Mouse (Mus musculus): ENCODE data around the gene Yipf3. TPM values are rescaled to one million over a fixed set of nuclear protein-coding genes. Genes with fewer than 3 reads are reported as not detected.

The Yipf3 gene
- polyA plus RNA-seq, 1 experiment: not detected

DNA sequence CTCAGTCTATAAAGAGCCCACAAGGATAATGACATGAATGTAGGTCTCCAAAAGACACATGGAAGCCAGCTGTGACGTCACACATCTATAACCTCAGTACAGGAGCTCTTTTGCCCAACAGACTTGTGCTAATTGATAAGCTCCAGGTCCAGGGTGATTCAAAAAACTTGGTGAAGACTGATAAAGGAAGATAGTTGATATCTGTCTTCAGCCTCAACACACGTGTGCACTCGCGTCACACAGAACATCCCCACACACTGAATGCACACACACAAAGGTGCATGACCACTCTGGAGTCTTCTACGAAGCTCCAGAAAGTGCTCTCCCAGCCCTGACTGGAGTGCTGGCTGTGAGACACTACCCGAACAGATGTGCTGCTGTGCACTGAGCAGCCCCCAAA lies 10.8 kb upstream of the Yipf3 start:
- WGBS: 89% methylated on average over 6 of the region's 6 CpGs
- TF ChIP-seq CTCF (IDR thresholded peaks at IDR 0.05; ENCODE audit: insufficient read depth, low read depth, low read length) (no peak), POLR2A (IDR thresholded peaks at IDR 0.05; ENCODE audit: insufficient read depth, low read depth, low read length) (no peak)
- no peak overlapping the region for H3K27ac ChIP-seq (ENCODE audit: insufficient read depth, low read depth, low read length)
- no peaks in the 10 kb centered on the region for H3K4me1 ChIP-seq (ENCODE audit: control insufficient read depth, insufficient read depth, low read length)
- no peak overlapping the region for H3K4me3 ChIP-seq (ENCODE audit: insufficient read depth, low read depth, low read length)

DNA sequence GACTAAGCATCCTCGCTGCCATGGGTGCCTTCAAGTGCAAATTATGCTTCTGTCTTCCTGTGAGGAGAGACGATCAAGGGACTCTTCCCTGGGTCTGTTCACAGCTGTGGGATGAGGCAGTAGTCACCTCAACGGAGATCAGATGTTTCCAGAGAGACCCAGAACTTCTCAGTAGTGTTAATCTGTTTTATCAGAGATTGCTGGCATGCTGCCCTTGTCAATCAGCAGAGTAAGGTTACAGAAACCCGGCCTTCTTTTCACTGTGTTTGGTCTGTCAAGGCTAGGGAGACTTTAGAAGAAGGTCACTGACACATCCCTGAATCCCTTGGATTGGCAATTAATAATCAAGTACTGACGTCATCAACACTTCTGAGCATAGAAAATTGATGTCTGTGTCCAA lies 10.4 kb upstream of the Yipf3 start:
- H3K27ac ChIP-seq (ENCODE audit: insufficient read depth, low read depth, low read length): no peak overlapping the region
- WGBS: 63% methylated on average over 5 of the region's 5 CpGs
- H3K4me3 ChIP-seq (ENCODE audit: insufficient read depth, low read depth, low read length): no peak overlapping the region
- no peak for TF ChIP-seq POLR2A (IDR thresholded peaks at IDR 0.05; ENCODE audit: insufficient read depth, low read depth, low read length)
- TF ChIP-seq CTCF (IDR thresholded peaks at IDR 0.05; ENCODE audit: insufficient read depth, low read depth, low read length): no peak
- H3K4me1 ChIP-seq (ENCODE audit: control insufficient read depth, insufficient read depth, low read length): no peaks in the 10 kb centered on the region

- no peak overlapping the region for H3K27ac ChIP-seq (ENCODE audit: insufficient read depth, low read depth, low read length)
- 90% methylated on average over 15 of the region's 15 CpGs for WGBS
- TF ChIP-seq POLR2A (IDR thresholded peaks at IDR 0.05; ENCODE audit: insufficient read depth, low read depth, low read length): no peak
- TF ChIP-seq CTCF (IDR thresholded peaks at IDR 0.05; ENCODE audit: insufficient read depth, low read depth, low read length): no peak
- H3K4me3 ChIP-seq (ENCODE audit: insufficient read depth, low read depth, low read length): no peak overlapping the region
- no peaks in the 10 kb centered on the region for H3K4me1 ChIP-seq (ENCODE audit: control insufficient read depth, insufficient read depth, low read length)
Measured at GRCm38 (mm10) chr17:46239516-46240114, 8.3 kb upstream of the Yipf3 start.

DNA sequence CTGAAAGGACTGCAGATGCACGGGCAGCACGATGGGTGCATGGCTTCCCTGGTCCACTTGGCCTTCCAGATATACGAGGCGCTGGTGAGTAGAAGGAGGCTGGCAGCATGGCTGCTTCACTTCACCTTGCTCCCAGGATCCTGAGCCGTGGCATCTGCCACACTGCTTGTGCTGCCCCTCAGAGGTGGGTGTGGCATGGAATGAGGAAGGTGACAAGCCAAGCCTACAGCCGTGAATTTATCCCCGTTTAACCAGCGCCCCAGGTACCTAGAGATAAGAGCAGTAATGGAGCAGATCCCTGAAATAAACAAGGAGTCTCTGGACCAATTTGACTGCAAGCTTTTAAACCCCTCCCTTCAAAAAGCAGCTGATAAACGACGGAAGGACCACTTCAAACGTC lies 6.4 kb upstream of the Yipf3 start:
- Histone ChIP-seq H3K4me3 (ENCODE audit: insufficient read depth, low read depth, low read length) (no peak overlapping the region), H3K4me1 (ENCODE audit: control insufficient read depth, insufficient read depth, low read length) (no peaks in the 10 kb centered on the region), H3K27ac (ENCODE audit: insufficient read depth, low read depth, low read length) (no peak overlapping the region)
- TF ChIP-seq CTCF (IDR thresholded peaks at IDR 0.05; ENCODE audit: insufficient read depth, low read depth, low read length): no peak
- no peak for TF ChIP-seq POLR2A (IDR thresholded peaks at IDR 0.05; ENCODE audit: insufficient read depth, low read depth, low read length)
- WGBS: 78% methylated on average over 11 of the region's 11 CpGs

DNA sequence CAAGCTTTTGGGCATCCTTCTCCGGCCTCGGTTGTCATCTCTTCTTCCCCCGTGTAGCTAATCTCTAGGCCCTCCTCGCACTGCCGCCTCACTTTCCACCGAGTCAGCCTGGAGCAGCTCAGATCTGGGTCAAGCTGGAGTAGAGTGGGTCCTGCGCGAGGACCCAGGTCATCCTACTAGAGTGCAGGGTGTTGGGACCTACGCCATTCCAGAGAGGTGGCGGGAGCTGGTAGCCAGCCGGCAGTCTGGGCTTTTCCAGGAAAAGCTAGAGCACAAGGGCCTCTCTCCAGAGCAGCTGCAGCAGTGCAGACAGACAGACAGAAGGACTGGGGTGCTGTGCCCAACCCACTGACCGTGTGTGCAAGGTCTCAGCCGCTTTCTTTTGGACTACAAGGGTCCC lies 5.6 kb upstream of the Yipf3 start:
- no peak overlapping the region for H3K27ac ChIP-seq (ENCODE audit: insufficient read depth, low read depth, low read length)
- H3K4me1 ChIP-seq (ENCODE audit: control insufficient read depth, insufficient read depth, low read length): peaks cover 3% of the 10 kb centered on the region
- TF ChIP-seq CTCF (IDR thresholded peaks at IDR 0.05; ENCODE audit: insufficient read depth, low read depth, low read length) (no peak), POLR2A (IDR thresholded peaks at IDR 0.05; ENCODE audit: insufficient read depth, low read depth, low read length) (no peak)
- H3K4me3 ChIP-seq (ENCODE audit: insufficient read depth, low read depth, low read length): no peak overlapping the region
- 83% methylated on average over 13 of the region's 13 CpGs for WGBS

DNA sequence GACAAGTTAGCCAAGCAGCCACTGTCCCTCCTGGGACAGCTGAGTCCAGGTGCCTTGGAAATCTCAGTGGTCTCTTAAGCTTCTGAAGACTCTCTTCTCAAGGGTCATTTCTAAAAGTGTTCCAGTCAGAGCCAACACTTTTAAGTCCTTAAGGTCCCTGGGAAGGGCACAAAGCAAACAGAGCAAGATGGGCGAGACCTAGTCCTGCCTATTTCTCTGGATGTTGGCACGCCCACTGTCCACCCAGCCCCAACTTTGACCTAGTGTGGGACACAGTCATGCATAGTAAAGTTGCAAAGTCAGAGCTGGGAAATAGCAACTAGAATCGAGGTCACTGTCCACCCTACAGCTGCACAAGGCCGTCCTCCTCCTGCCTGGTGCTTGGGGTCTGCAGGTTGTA lies 4.9 kb upstream of the Yipf3 start:
- Histone ChIP-seq H3K4me3 (ENCODE audit: insufficient read depth, low read depth, low read length) (no peak overlapping the region), H3K27ac (ENCODE audit: insufficient read depth, low read depth, low read length) (no peak overlapping the region), H3K4me1 (ENCODE audit: control insufficient read depth, insufficient read depth, low read length) (peaks cover 3% of the 10 kb centered on the region)
- 84% methylated on average over 4 of the region's 4 CpGs for WGBS
- TF ChIP-seq CTCF (IDR thresholded peaks at IDR 0.05; ENCODE audit: insufficient read depth, low read depth, low read length): no peak
- TF ChIP-seq POLR2A (IDR thresholded peaks at IDR 0.05; ENCODE audit: insufficient read depth, low read depth, low read length): no peak

GRCm38 (mm10) chr17:46243624-46244023 lies 4.3 kb upstream of the Yipf3 start:
- H3K4me1 ChIP-seq (ENCODE audit: control insufficient read depth, insufficient read depth, low read length): peaks cover 4% of the 10 kb centered on the region
- no peak overlapping the region for H3K27ac ChIP-seq (ENCODE audit: insufficient read depth, low read depth, low read length)
- no peak overlapping the region for H3K4me3 ChIP-seq (ENCODE audit: insufficient read depth, low read depth, low read length)
- 28% methylated on average over 2 of the region's 2 CpGs for WGBS
- TF ChIP-seq POLR2A (IDR thresholded peaks at IDR 0.05; ENCODE audit: insufficient read depth, low read depth, low read length): no peak
- no peak for TF ChIP-seq CTCF (IDR thresholded peaks at IDR 0.05; ENCODE audit: insufficient read depth, low read depth, low read length)

DNA sequence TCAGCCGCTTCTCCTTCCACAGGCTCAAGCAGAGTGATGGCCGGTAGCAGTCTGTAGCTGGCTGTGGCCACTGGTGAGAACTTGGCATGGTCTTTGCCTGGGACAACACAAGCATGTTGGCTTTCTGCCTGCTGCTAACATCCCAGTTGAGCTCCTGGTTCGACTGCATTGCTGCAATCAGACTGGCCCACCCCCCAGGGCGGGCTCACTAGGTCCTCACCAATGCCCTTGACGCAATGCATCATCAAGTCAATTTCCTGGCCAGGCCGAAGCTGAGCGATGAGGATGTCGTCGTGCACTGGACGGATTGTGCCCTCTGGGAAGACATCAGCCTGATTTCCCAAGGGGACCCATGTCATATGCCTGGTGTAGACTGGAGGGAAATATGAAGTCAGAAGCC lies 3.3 kb upstream of the Yipf3 start:
- no peak for TF ChIP-seq CTCF (IDR thresholded peaks at IDR 0.05; ENCODE audit: insufficient read depth, low read depth, low read length)
- TF ChIP-seq POLR2A (IDR thresholded peaks at IDR 0.05; ENCODE audit: insufficient read depth, low read depth, low read length): no peak
- Histone ChIP-seq H3K4me1 (ENCODE audit: control insufficient read depth, insufficient read depth, low read length) (peaks cover 12% of the 10 kb centered on the region), H3K4me3 (ENCODE audit: insufficient read depth, low read depth, low read length) (no peak overlapping the region), H3K27ac (ENCODE audit: insufficient read depth, low read depth, low read length) (no peak overlapping the region)
- 69% methylated on average over 10 of the region's 10 CpGs for WGBS

- Histone ChIP-seq H3K4me3 (ENCODE audit: insufficient read depth, low read depth, low read length) (peak overlapping the region; percentile 85), H3K27ac (ENCODE audit: insufficient read depth, low read depth, low read length) (peak overlapping the region; percentile 66), H3K4me1 (ENCODE audit: control insufficient read depth, insufficient read depth, low read length) (peaks cover 13% of the 10 kb centered on the region)
- under 1% methylated on average over 37 of the region's 37 CpGs for WGBS
- TF ChIP-seq POLR2A (IDR thresholded peaks at IDR 0.05; ENCODE audit: insufficient read depth, low read depth, low read length) (no peak), CTCF (IDR thresholded peaks at IDR 0.05; ENCODE audit: insufficient read depth, low read depth, low read length) (no peak)
Measured at GRCm38 (mm10) chr17:46248189-46248522, 276 bp downstream of the Yipf3 start.

- WGBS: 80% methylated on average over 7 of the region's 7 CpGs
- no peak overlapping the region for H3K27ac ChIP-seq (ENCODE audit: insufficient read depth, low read depth, low read length)
- no peak overlapping the region for H3K4me3 ChIP-seq (ENCODE audit: insufficient read depth, low read depth, low read length)
- H3K4me1 ChIP-seq (ENCODE audit: control insufficient read depth, insufficient read depth, low read length): peaks cover 29% of the 10 kb centered on the region
- TF ChIP-seq POLR2A (IDR thresholded peaks at IDR 0.05; ENCODE audit: insufficient read depth, low read depth, low read length) (no peak), CTCF (IDR thresholded peaks at IDR 0.05; ENCODE audit: insufficient read depth, low read depth, low read length) (no peak)
Measured at GRCm38 (mm10) chr17:46251174-46251573, 3.3 kb downstream of the Yipf3 start.
